Mouse (Mus musculus): ENCODE measurements at regions not wholly inside any gene's neighbourhood (a gene's known extent, or its start where the extent isn't known, plus 50 kb on each side); places are given as distances from the start of the nearest gene placed in this dataset.

DNA sequence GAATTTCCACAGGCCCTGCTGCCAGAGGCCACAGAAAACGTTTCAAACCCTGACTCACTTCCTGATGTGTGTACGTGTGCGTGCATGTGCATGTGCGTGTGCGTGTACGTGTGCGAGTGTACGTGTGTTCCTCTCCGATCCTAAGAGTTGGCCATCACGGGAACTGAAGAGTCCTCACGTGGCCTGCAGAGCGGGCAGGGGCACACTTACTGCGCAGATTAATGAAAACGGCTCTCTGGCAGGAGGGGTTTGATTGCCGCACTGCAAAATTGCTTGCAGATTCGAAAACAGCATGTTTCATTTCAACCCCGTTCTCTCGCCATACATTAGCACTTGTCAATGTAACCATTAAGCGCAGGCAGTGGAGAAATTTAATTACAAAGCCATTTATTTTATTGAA is 135.0 kb upstream of the Six2 start:
- DNase-seq (ENCODE audit: low read depth), result no peak

DNA sequence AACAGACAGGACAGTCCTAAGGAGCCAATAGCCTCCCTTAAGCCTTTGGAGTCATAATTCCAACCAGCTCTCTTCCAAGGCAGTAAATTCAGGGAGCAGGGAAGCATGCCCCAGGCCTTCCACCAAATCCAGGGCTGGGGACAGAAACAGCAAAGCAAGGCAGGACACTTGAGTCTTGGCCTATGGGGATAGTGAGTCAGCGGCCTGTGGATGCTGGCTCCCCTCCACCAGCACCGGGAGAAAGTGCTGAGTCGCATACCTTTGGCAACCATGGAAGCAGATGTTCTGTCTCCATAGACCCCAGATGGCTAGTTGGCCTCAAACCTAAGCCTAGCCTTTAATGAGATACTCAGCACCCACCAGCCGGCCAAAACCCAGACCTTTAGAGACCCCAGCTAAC is 133.8 kb upstream of the Six2 start:
- DNase-seq (ENCODE audit: low read depth), result peak; percentile 20

DNA sequence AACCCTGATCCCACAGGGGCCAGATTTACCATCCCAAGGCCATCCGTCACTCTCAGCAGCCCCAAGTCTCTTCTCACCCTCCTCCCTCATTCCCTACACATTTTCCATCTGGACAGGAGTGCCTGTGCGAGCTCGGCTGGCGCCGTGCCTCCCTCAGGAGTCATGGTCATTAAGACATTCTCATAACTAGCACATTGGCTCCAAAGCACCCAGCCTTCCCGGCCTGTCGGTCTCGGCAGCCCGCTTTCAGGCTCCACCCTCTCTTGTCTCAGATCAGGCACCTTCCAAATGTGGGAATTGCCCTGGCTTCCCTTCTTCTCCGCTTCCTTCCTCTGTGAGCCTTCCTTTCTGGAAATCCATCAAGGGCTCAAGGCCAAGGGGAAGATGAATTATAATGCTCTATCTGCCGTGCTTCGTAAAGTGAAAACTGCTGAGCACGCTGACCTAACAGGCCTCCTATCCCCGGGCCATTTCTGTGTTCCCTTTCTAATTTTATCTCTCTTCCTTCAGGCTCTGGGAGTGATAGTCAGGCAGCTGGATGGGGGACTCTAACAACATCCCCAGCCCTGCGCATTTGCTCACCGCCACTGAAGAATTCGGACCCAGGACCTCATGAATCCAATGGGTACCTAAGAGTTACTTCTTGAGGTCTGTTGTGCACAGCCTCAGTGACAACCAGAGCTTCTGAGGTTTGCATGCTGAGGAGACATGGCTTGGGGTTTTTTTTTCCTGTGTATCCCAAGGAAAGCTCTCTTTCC is 130.2 kb upstream of the Six2 start:
- no peak for DNase-seq (ENCODE audit: low read depth)

DNA sequence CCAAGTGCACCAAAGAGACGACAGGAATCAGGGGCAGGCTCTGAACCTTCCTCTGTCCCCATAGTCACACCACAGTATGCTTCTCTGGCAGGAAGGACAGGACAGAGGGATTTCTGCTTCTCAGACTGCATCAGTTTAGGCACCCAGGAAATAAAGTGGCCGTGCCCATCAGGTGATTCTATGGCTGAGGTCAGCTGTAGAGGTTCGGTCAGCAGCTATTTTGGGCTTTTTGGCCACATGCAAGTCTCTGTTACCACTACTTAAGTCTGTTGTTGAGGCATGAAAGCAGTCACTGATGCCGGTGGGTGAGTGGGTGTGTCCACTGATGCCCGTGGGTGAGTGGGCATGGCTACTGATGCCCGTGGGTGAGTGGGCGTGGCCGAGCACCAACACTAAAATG is 128.4 kb upstream of the Six2 start:
- DNase-seq (ENCODE audit: low read depth), result no peak

DNA sequence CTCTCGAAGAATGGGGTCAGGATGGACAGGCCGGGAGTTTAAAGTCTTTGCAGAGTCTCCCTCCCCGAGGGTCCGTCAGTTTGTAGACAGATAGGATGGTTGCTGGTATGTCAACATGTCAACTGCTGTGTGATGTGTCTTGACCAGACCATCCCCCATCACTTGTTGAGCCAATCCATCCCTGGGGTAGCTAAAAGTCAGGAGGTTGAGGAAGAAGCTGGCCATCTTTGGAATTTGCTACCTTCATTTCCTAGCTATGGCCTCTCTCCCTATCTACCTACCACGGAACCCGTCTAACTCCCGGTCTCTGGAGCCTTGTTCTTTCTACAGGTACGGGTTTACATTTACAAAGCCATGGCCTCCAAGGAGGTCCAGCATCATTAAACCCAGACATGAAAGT is 128.0 kb upstream of the Six2 start:
- no peak for DNase-seq (ENCODE audit: low read depth)

DNA sequence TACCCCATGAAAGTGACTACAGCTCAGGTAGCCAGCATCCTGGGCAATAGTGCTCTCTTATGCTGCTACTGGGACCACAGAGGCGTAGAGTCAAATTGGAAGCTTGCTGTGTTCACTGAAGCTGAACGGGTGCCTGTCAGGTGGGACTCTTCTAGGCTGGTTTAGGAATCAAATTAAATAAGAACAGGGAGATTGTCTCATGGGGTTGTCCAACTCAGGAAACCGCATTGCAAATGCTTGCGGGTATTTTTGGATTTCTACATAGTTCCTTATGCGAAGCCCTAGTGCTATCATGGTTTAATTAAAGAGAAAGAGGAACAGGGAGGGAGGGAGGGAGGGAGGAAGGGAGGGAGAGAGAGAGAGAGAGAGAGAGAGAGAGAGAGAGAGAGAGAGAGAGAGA is 120.5 kb upstream of the Six2 start:
- no peak for DNase-seq (ENCODE audit: low read depth)

DNA sequence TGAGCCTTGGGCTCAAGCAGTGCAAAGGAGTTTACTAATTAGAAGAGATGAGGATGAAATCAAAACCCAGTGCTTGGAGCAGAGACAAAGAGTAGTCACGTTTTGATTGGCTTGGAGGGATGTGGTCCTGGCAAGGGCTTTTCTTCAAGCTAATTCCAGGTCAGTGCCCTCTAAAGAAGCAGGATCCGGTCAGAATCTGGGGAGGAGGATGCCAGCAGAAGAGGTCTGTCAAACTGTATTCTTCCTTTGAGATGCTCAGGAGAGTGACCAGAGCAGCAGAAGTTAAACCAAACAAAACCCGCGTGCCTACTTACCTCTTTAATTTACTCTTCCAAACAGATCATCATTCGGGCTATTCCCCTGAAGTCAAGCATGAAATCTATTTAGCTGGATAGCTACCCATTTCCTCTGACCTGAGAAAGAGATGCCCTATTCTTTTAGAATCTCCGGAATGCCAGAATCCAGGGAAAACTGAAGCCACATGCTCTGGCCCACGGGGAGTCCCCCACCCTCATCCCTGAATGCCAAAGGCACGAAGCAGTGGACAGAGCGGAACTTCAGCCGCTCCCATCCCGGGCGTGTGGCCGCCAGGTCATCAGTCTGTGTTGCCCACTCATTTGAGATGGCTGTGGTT is 117.8 kb upstream of the Six2 start:
- no peak for DNase-seq (ENCODE audit: low read depth)

DNA sequence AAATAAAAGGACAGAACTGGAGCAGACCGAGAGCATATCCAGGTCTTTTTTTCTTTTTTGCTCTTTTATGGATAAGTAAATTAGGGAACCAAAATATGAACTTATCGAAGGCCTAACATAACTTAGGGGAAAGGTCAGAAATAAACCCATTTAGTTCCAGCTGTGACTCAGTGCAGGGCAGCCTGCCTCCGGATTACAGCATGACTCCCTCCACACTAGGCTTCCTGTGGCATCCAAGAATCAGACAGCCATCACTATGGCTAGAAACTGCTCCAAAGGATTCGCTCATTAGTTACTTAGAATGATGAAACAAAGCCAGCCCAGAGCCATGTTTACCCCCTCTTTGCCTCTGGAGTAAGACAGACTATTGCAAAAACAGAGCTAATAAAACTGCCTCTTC is 116.6 kb upstream of the Six2 start:
- DNase-seq (ENCODE audit: low read depth), result no peak

DNA sequence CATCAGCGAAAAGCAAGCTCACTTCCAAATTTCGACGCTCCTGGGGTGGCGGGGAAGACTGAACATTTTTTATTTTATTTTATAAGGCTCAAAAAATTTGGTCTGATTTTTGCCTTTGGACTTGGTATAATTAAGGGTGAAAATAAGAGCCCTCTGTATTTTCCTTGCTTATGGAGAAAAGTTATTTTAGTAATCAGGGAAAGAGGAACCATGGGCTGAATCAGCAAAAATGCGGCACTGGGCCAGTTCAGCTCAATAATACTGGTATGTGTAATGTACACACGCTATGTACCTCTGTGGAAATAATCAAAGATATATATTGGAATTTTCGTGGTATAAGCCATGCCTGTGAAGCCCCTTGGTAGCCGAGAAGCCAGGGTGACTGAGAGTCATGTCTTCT is 113.7 kb upstream of the Six2 start:
- DNase-seq (ENCODE audit: low read depth), result no peak

DNA sequence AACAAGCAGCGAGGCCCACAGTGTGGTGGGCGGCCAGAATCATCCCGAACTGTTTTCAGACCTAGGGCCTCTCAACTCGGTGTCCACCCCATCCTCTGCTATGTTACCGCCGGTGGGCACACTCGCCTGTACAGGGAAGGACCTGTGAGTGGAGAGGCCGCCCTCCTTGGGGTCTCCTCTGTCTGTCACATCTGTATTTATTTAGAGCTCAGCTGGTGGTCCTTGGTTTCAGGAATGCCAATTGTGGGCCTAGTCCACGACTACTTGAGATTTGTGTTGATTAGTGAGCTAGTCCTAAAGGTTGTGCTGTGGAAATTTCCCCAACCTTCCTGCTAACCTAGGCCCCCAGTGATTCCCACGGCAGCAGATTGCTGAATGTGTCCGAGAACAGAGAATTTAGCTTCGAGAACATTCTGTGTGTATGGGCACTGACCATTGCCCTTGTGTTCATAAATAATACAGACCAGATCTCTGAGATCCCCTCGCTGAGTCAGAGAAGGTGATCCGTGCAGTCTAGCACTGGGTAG is 113.1 kb upstream of the Six2 start:
- DNase-seq (ENCODE audit: low read depth), result no peak

DNA sequence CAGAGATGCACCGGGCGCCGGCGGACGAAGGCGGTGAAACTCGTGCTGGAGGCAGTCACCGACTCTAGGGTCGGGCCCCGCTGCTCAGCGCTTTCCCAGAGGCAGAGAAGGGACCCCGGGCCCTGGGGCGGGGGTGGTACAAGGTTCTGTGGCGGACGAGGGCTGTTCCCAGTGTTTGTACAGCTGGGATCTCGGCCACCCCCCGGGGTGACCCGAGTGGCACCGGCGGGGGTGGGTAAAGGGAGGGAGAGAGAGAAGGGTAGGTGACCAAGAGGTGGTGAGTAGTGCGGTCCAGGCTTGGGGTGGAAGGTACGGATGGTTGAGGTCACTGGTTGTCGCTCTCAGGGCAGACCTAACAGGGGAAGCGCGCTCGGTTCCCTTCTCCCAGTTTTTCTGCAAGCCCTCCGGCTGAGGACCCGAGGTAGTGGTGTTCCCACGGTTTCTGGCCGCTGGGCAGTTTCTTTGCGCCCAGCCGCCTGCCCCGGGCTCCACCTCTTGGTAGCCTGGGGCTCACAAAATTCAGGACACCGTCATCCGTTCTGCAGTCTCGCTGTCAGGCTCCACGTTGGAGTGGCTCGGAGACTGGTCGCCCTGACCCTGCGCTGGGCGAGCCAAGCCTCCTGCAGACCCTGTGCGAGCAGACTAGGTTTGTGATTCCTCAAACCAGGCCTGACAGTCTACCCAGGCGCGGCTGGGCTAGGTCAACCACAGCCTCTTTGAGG is 112.4 kb upstream of the Six2 start:
- no peak for DNase-seq (ENCODE audit: low read depth)

DNA sequence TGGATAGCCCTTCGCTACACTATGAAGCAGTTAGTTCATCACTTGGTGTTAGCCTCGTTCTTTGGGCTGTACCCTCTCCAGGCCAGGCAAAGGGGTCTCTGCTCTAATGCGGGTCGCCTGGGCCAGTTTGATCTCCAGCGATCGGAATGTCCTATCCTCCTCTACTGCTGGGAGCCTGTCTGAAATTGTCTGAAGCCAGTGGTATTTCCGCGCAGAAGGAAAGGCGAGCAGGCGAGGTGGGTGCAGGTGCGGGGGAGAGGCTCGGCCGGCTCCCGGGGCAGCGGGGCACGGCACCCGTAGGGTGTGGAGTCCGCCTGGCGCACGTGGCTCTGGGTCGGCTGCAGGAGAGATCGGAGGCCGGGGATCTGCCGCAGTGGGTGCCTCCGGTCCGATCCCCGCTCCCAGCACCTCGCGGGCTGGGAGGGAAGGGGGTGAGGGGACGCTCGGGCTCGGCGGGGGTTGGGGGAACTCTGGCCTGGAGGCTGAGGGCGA is 111.8 kb upstream of the Six2 start:
- DNase-seq (ENCODE audit: low read depth), result no peak

DNA sequence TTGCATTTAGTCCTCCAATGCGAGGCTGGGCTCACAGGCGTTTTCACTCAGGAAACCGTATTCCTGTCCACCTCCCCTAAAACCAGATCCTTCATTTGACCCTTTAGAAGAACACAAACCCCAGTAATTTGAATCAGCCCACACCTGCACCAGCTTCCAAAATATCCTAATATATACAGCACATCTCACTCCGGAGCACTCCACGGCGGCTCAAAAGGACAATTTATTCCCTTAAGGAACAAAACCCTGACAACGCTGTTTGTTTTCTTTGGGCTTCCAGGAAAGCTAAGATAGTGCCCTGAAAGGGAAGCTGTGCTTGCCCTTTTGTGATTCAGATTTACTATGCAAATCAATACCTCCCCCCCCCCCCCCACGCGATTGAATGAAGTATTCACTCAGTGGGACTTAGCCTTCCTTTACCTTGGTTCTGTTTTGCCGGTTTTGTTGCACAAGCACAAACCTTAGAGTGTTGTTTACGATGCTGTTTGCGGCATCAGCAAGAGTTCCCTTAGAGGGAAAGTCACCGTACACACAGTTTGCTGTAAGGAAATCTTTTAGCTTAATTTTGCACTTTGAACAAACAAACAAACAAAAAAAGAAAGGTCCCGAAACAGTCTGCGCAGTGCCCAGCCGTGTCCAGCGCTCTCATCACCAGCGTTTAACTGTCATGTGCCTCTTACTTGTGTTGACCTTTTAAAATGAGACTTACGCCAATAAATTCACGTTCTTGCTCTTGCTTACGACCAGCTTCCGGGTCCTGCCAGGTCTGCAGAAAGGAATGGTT is 111.2 kb upstream of the Six2 start:
- no peak for DNase-seq (ENCODE audit: low read depth)

DNA sequence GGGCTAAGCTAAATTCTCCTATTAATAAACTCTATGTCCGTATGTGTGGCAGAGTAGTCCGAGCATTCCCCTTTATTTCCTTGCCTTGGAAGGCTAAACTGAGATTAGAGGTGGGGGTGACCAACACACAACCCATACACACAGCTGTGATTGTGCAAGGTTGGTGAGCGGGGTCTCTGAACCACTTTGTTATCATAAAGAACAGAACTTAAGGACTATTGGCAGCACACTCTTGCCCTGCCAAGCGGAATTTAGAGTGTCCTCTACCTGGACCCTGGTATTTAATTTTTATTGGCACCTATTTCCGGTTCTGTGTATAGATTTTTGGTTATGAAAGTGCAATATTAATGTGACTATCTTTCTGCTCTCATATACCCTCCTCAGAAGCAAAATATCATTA is 109.7 kb upstream of the Six2 start:
- DNase-seq (ENCODE audit: low read depth), result no peak

DNA sequence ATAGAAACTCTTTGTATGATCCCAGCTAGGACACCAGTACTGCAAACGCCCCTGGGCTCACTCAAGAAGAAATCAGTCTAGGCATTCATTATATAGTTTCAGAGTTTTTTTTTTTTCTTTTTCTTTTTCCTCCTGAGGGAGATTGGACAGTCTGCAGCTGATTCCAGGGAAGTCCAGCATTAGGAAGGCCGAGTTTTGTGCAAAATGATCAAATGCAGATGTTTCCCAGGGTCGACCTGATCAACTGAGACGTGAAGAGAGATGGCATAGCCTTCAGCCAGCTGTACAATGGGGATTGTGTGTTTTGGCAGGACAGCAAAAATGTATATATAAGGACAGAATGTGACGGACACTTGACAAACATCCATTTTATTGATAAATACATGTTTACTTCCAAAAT is 107.7 kb upstream of the Six2 start:
- DNase-seq (ENCODE audit: low read depth), result no peak

DNA sequence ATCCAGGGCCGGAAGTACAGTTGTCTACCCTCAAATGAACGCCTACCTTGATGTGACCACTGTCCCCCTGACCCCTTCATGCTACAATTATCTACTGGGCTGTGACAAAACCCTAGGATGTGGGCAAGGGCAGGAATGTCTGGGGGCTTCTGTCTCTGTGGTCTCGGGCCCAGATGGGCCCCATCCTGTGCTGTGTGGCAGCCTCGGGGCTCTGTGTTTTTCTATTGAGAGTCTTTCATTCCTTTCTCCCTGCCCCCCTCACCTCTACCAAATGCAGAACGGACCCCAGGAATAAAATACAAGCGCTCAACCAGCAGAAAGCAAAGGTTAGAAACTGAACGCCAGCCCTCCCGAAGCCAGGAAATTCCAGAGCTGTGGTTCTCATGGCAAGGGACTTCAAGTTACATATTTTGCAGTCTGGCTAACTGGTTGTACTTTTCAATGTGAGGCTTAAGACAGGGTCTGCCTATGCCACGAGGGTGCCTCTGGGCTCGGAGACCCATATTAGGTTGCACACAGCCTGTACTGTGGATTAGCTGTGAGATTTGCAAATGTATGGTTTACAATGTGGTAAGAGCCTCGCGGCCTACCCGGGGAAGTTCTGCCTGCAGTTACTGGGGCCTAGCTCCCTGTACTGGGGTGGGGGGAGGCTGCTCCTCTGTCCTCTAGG is 97.7 kb upstream of the Six2 start:
- no peak for DNase-seq (ENCODE audit: low read depth)

DNA sequence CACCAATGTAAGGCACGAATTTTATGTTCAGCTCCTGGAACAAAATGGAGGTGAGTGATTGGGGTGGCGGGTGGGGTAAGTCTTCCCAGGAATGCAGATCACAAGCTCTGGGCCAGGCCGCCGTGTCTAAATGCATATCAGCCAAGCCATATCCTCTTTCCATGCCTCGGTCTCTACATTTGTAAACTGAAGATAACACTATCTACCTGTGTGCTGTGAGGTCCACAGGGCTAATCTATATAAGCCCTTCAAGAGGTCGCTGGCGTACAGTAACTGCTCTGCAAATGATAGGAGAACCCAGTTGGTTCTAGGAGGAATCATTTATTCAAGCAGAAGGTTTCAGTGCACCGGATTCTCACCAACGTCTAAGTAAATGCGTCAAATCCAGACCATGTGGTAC is 92.4 kb upstream of the Six2 start:
- no peak for DNase-seq (ENCODE audit: low read depth)

DNA sequence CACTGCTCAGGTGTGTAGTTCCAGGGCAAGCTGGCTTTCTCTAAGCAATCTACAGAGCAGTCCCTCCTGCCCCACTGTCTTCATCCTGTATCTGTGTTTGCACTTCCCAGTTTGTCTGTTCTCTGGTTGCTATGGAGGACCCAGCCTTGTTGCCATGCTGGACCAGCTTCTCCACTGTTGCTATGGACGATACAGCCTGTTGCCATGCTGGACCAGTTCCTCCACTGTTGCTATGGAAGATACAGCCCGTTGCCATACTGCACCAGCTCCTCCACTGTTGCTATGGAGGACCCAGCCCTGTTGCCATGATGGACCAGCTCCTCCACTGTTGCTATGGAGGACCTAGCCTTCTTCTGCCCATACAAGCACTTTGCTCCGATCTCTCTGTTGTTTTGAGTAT is 88.8 kb upstream of the Six2 start:
- DNase-seq (ENCODE audit: low read depth), result no peak

DNA sequence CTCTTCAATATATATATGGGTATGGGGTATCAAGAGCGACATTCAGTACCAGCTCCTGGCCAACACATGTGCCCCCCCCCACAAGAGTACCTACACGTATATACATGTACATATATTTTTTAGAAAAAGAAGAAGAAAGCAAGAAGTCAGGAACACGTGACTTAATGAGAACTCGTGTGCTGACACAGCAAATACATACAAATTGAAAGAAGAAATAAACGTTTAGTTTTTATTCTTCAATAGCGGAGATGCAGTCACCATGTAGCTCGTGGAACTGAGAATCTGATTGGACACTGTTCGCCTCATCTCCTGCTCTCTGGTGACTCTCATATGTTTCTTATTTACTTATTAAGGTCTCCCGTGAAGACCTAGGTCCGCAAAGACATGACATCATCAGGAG is 80.3 kb upstream of the Six2 start:
- DNase-seq (ENCODE audit: low read depth), result no peak

DNA sequence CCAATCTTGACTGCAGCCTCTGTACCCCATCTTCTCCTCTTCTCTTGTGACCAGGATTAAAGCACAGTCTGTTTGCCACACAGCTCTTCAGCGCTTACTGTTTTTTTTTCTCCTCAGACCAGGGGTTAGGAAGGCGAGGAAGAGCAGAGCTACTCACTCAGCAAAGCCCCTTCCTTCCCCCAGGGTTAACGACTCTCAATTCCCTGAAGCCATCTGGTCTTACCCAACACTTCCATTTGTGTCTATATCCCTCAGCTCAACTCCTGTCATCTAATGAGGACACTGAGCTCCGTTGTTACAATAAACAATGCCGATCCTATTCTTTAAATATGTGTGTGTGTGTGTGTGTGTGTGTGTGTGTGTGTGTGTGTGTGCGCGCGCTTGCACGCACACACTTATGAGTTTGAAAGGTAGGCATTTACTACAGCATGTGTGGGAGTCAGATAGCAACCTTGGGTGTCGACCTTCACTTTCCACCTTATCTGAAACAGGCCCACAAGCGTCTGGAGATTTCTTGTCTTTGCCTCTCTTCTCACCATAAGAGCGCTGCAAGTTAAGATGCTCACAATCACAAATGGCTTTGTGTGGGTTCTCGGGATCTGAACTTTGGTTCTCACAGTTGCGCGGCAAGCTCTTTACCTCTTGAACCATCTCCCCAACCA is 79.3 kb upstream of the Six2 start:
- no peak for DNase-seq (ENCODE audit: low read depth)

DNA sequence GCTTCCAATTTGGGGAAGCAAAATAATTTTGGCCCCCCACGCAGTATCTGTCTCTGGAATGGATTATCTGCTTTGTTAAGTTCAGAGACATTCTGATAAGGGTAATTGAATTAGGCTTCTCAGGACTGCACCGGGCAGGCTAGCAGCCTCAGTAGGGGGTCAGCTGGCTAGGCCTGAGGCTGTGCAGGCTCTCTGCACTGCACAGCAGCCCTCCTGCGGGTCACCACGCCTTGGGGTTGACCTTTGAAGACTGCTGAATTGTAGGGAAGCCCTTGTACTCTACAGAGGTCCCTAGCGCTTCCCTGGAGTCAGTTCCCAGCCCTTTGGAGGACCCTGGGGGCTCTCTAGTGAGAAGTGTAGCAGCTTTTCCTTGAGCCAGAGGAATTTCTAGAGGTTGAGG is 78.5 kb upstream of the Six2 start:
- no peak for DNase-seq (ENCODE audit: low read depth)

Data from fibroblast of lung, adult 2 months (primary cell).